Mouse (Mus musculus): ENCODE results near the gene Car8. TPM values are rescaled to one million over a fixed set of nuclear protein-coding genes. Genes with fewer than 3 reads are reported as not detected.

The Car8 gene
- total and polyA plus RNA-seq, 3 experiments, result 0.31 TPM; not detected in 1

DNA sequence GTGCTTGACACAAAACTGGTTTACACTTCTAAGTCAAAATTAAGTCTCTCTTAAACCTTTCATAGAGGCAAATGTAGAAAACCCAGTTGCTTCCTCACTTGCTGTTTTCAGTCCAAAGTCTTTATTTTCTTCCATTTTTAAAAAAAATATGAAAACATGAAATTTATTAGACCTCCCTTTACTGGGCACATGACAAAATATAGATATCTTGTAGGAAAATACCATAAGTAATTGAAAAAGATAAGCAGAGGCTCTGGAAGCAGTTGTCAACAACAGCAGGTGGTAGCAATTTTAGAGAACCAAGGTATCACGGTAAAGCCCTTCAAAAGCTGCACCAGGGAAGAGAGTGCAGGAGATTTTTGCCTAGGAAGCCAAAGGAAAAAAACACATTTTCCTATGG lies 30.9 kb downstream of the Car8 start:
- Histone ChIP-seq H3K9me3 (replicated peaks; ENCODE audit: insufficient read depth, low read length) (no peaks in the 10 kb centered on the region), H3K36me3 (ENCODE audit: control insufficient read depth in 1 of 2, insufficient read depth in 2 of 2, low read length in 2 of 2) (peaks cover 0 to 20% of the 10 kb centered on the region in 2 experiments; a peak in 2 of 4 replicates), H3K4me3 (ENCODE audit: control insufficient read depth in 1 of 2, insufficient read depth in 1 of 2, low read depth in 2 of 2, low read length in 2 of 2) (no peak overlapping the region), H3K79me2 (ENCODE audit: control insufficient read depth, insufficient read depth, low read length, poor library complexity) (no peaks in the 10 kb centered on the region), H3K27me3 (ENCODE audit: control insufficient read depth in 1 of 2, insufficient read depth in 2 of 2, low read length in 2 of 2) (no peaks in the 10 kb centered on the region), H3K27ac (ENCODE audit: control insufficient read depth, low read depth, low read length) (no peak overlapping the region; the same call in 1 of the 2 replicates), H3K4me1 (ENCODE audit: control insufficient read depth in 1 of 2, insufficient read depth in 2 of 2, low read length in 2 of 2) (peaks cover 9 to 10% of the 10 kb centered on the region in 2 experiments), H3K9ac (ENCODE audit: control insufficient read depth, low read depth, low read length, poor library complexity, severe bottlenecking) (no peak overlapping the region)
- DNase-seq (ENCODE audit: low read depth, low spot score), result no peak
- TF ChIP-seq NELFE (IDR thresholded peaks at IDR 0.05; ENCODE audit: low read depth, low read length) (no peak), JUND (IDR thresholded peaks at IDR 0.05; ENCODE audit: low read depth, low read length) (no peak), MAZ (IDR thresholded peaks at IDR 0.05; ENCODE audit: low read depth, low read length) (no peak), USF1 (IDR thresholded peaks at IDR 0.05; ENCODE audit: low read depth, low read length) (peak; percentile 52; the same call in 1 of the 2 replicates), CTCF (IDR thresholded peaks at IDR 0.05 in 2 of 3, conservative IDR thresholded peaks at IDR 0.05 in 1 of 3; ENCODE audit: control insufficient read depth in 1 of 3, insufficient read depth in 1 of 3, low read depth in 2 of 3, low read length in 3 of 3, poor library complexity in 1 of 3, severe bottlenecking in 1 of 3) (no peak), TBP (IDR thresholded peaks at IDR 0.05; ENCODE audit: low read depth, low read length) (no peak), KAT2A (conservative IDR thresholded peaks at IDR 0.05; ENCODE audit: low read depth, low read length) (no peak), SIN3A (IDR thresholded peaks at IDR 0.05; ENCODE audit: low read length) (no peak), E2F4 (IDR thresholded peaks at IDR 0.05; ENCODE audit: borderline replicate concordance, low read depth, low read length) (no peak), NRF1 (IDR thresholded peaks at IDR 0.05; ENCODE audit: insufficient read depth, low read depth, low read length, poor library complexity, severe bottlenecking) (no peak), MAFK (IDR thresholded peaks at IDR 0.05; ENCODE audit: borderline replicate concordance, low read depth, low read length) (no peak), TCF12 (IDR thresholded peaks at IDR 0.05; ENCODE audit: low read depth, low read length) (peak; percentile 47), ETS1 (IDR thresholded peaks at IDR 0.05; ENCODE audit: low read depth, low read length) (peak; percentile 39; the same call in 1 of the 2 replicates), BHLHE40 (IDR thresholded peaks at IDR 0.05; ENCODE audit: borderline replicate concordance, low read depth, low read length) (peak; percentile 47; the same call in 1 of the 2 replicates), GABPA (IDR thresholded peaks at IDR 0.05; ENCODE audit: low read depth, low read length) (no peak), USF2 (IDR thresholded peaks at IDR 0.05; ENCODE audit: borderline replicate concordance in 1 of 2, insufficient read depth in 1 of 2, low read depth in 1 of 2, low read length in 2 of 2) (no peak), MYB (IDR thresholded peaks at IDR 0.05; ENCODE audit: low read depth, low read length) (no peak), EP300 (IDR thresholded peaks at IDR 0.05; ENCODE audit: low read depth in 1 of 2, low read length in 2 of 2) (peak; percentile 36 to 55; a peak in 2 of 4 replicates), MYC (IDR thresholded peaks at IDR 0.05; ENCODE audit: low read depth, low read length) (no peak), POLR2A (IDR thresholded peaks at IDR 0.05; ENCODE audit: control insufficient read depth in 1 of 2, insufficient read depth in 1 of 2, low read depth in 1 of 2, low read length in 2 of 2, poor library complexity in 1 of 2) (no peak), ZMIZ1 (IDR thresholded peaks at IDR 0.05; ENCODE audit: low read depth, low read length) (no peak), UBTF (IDR thresholded peaks at IDR 0.05; ENCODE audit: borderline replicate concordance, insufficient read depth, low read depth, low read length) (no peak), GATA1 (IDR thresholded peaks at IDR 0.05; ENCODE audit: low read depth, low read length) (peak; percentile 59; the same call in 1 of the 2 replicates), CHD2 (IDR thresholded peaks at IDR 0.05; ENCODE audit: low read length) (no peak), POLR2AphosphoS5 (IDR thresholded peaks at IDR 0.05; ENCODE audit: borderline replicate concordance, low read depth, low read length) (no peak)

All from MEL (cell line).